Mouse (Mus musculus) erythroblast, embryonic 14.5 days (primary cell): ENCODE results near the gene Try10. TPM values are rescaled to one million over a fixed set of nuclear protein-coding genes. Genes with fewer than 3 reads are reported as not detected.
"Not testable (repeated sequence)": the region's sequence is repeated elsewhere in the genome, so short reads cannot be mapped to it uniquely, and the experiment has no call there.

Experiments
- H3K27me3 ChIP-seq: 2 replicates; pipeline ENCODE4 v1.6.1; 2012; ENCODE audit warnings: inconsistent platforms; ENCODE audit not compliant: control insufficient read depth
- H3K36me3 ChIP-seq: 2 replicates; pipeline ENCODE4 v1.6.1; 2012; ENCODE audit warnings: mild to moderate bottlenecking, inconsistent platforms; ENCODE audit not compliant: control insufficient read depth
- H3K4me1 ChIP-seq: 2 replicates; pipeline ENCODE4 v1.6.1; 2012; ENCODE audit warnings: inconsistent platforms; ENCODE audit not compliant: control insufficient read depth
- H3K4me3 ChIP-seq: replicated peaks from 2 replicates; pipeline ENCODE3; 2012; ENCODE audit warnings: moderate library complexity, mild to moderate bottlenecking, inconsistent platforms
- H3K9me3 ChIP-seq: 2 replicates; pipeline ENCODE4 v1.6.1; 2012; ENCODE audit warnings: low read length, inconsistent platforms, mixed read lengths; ENCODE audit not compliant: control insufficient read depth
- GATA1 ChIP-seq: IDR thresholded peaks from 2 replicates; pipeline ENCODE4 v1.6.1; 2012; ENCODE audit warnings: low read length, inconsistent platforms, mixed read lengths
- TAL1 ChIP-seq: IDR thresholded peaks from 3 replicates; pipeline ENCODE4 v1.6.1; 2012; ENCODE audit warnings: low read length, inconsistent platforms, mixed read lengths
- polyA plus RNA-seq: library from polyadenylated mRNA; stranded (reverse); fragments of >175 nt; gene quantifications from 2 replicates; pipeline ENCODE4 v1.2.3, GENCODE M21; 2012

Try10 gene
- polyA plus RNA-seq = not detected in 2 replicates

DNA sequence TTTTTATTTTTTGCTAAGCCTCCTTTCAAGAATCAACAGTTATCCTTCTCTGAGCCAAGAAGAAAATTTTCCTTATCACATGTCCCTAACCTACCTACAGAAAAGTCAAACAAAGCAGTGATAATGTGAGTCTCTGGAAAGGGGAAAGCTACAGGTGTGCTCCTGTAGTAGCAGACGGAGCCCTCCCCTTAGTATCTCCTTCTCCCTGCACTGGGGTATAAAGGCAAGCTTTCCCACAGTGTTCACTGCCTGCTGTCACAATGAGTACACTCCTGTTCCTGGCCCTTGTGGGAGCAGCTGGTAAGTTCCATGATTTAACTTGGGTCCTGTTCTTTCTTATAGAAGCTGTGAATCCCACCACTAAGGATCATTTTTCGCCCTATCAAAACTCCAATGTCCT is at the start of gene Try10:
Try10 (plus strand) TSS at position 174 of the 400 bp plus-strand sequence.
- no peaks in the 10 kb centered on the region for H3K27me3 ChIP-seq

DNA sequence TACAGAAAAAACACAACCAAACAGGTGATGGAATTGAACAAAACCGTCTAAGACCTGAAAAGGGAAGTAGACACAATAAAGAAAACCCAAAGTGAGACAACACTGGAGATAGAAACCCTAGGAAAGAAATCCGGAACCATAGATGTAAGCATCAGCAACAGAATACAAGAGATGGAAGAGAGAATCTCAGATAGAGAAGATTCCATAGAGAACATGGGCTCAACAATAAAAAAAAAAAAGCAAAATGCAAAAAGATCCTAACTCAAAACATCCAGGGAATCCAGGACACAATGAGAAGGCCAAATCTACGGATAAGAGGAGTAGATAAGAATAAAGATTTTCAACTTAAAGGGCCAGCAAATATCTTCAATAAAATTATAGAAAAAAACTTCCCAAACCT is 37.2 kb upstream of the Try10 start, which contains the start of gene Try5:
Try5 (minus strand) TSS at position 101 of the 400 bp plus-strand sequence.
- not testable (repeated sequence) for H3K4me1 ChIP-seq, H3K9me3 ChIP-seq, H3K36me3 ChIP-seq, H3K27me3 ChIP-seq, H3K4me3 ChIP-seq

More for the DNA sequence above, at the start of gene Try10:
- TF ChIP-seq TAL1 (no peak), GATA1 (no peak)
- Histone ChIP-seq H3K36me3 (no peaks in the 10 kb centered on the region), H3K9me3 (no peaks in the 10 kb centered on the region), H3K4me3 (no peak within 1 kb of the TSS), H3K4me1 (no peaks in the 10 kb centered on the region)

DNA sequence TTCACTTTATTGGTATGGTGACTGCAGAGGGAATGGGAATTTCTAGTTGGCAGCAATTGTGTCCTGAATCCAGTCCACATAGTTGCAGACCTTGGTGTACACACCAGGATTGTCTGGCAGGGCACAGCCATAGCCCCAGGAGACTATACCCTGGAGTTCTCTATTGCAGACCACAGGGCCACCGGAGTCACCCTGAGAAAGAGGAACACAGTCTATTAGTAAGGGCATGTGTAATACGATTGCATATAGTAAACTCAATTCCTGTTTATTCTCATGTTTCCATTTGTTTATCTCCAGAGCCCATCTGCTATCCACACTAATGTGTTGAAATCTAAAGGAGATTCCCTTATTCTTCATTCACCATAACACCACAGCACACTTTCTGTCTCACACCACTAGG is 19.9 kb downstream of the Try10 start:
- H3K36me3 ChIP-seq, H3K27me3 ChIP-seq, H3K4me3 ChIP-seq, H3K9me3 ChIP-seq, H3K4me1 ChIP-seq: not testable (repeated sequence)

DNA sequence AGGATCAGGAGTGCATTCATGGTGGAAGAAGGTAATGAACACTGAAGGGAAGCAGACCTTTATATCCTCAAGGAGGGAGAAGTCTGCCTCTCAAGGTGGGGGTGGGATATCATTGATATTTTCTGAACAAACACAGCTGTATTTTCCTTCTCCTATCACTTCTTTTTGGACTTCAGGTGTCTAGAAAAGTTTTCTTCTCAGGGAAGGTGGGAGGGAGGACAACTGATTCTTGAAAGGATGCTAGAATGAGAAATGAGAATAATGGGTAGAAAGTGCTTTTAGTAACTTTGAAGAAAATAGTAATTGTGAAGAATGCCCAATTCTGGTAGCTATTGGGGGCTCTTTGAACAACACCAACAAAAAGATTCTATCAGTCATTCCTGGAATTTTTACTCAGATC is 23.7 kb downstream of the Try10 start, which contains the start of gene Prss3:
Prss3 (minus strand) TSS at position 101 of the 400 bp plus-strand sequence.
- not testable (repeated sequence) for H3K36me3 ChIP-seq, H3K4me3 ChIP-seq, H3K27me3 ChIP-seq, H3K9me3 ChIP-seq, H3K4me1 ChIP-seq

DNA sequence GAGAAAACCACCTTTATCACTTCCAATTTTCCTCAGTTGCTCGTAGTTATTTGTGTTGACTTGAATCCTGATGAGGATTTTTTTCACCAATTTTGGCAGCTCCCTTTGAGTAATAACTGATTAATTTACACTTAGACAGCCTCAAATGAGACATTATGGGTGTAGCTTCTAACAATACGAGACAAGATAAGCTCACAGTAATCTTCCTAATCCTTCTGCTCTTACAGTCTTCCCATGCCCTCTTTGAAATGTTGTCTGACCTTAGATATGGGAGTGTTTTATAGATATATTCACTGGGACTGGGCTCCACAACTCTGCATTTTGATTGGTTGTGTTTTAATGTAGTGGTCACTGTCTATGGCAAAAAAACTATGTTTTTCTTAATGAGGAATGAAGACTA is 32.9 kb downstream of the Try10 start:
- Histone ChIP-seq H3K4me3 (no peak overlapping the region), H3K9me3 (no peaks in the 10 kb centered on the region), H3K27me3 (no peaks in the 10 kb centered on the region), H3K4me1 (peaks cover 1% of the 10 kb centered on the region; the same call in 1 of the 2 replicates), H3K36me3 (no peaks in the 10 kb centered on the region)
- TF ChIP-seq GATA1 (no peak), TAL1 (no peak)

DNA sequence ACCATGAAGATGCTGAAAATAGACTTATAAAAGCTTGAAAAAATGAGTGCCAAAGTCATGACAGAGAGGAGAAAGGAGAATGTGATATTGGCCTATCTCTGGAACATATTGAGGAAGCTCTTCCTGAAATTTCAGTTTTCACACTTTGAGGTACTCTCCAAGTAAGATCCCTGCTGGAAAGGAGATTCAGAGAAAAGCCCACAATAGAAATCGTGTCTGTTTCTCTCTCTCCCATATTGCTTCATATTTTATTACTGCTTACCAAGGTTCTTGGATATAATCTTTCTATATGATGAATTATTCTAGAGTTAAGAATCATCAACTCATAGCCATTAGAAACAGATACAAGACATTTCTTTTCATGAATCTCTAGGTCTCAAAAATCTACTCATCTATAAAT is 37.7 kb downstream of the Try10 start:
- H3K9me3 ChIP-seq, H3K36me3 ChIP-seq, H3K4me3 ChIP-seq, H3K4me1 ChIP-seq, H3K27me3 ChIP-seq: not testable (repeated sequence)

DNA sequence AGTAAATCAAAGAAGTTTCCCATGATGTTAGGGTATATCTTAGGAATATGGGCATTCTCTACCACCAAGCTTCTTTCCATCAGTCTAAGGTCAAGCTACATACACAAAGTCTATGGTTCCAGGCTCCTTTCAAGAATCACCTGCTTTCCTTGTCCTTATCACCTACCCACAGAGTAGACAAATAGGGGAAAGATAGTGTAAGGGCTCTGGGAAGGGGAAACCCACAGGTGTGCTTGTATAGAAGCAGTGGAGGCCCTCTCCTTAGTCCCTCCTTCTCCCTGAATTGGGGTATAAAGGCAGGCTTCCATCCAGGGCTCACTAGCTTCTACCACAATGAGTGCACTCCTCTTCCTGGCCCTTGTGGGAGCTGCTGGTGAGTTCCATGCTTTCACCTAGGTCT is 38.2 kb downstream of the Try10 start, which contains the start of gene Gm5771:
Gm5771 (plus strand) TSS at position 301 of the 400 bp plus-strand sequence.
- H3K9me3 ChIP-seq, H3K36me3 ChIP-seq, H3K27me3 ChIP-seq, H3K4me3 ChIP-seq, H3K4me1 ChIP-seq: not testable (repeated sequence)

Other genes starting within 250 kb of the Try10 start
- not detected in 2 replicates for gene Try4, start 51.8 kb upstream of the Try10 start, polyA plus RNA-seq
- gene Try5, start 37.3 kb upstream of the Try10 start, polyA plus RNA-seq = not detected in 2 replicates
- gene Prss3, start 23.6 kb downstream of the Try10 start, polyA plus RNA-seq = not detected in 2 replicates
- not detected in 2 replicates for gene Gm5771, start 38.3 kb downstream of the Try10 start, polyA plus RNA-seq
- not detected in 2 replicates for gene Gm10334, start 92.0 kb downstream of the Try10 start, polyA plus RNA-seq
- gene Prss1, start 104.8 kb downstream of the Try10 start, polyA plus RNA-seq = not detected in 2 replicates
- not detected in 2 replicates for gene Prss2, start 167.7 kb downstream of the Try10 start, polyA plus RNA-seq